Mouse (Mus musculus): ENCODE measurements around the gene Zfp300.

DNA sequence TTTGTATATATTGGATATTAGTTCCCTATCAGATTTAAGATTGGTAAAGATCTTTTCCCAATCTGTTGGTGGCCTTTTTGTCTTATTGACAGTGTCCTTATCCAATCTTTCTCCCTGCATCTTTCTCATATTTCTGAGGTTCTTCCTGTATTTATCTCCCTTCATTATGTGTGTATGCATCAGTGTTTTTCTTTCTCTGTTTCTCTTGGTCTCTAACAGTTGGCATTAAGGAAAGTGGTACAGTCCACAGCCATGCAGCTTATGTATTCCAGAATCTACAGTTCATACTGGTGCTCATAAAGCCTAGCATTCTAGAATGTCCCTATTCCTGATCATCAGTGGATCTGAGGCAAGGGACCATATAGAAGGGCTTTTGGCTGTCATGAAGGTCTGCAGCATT lies 21.2 kb downstream of the Zfp300 start, which contains the start of gene Spaca5:
- TF ChIP-seq CTCF (IDR thresholded peaks at IDR 0.05; ENCODE audit: control insufficient read depth, insufficient read depth, insufficient read length): no peak
- no peak for TF ChIP-seq MAX (IDR thresholded peaks at IDR 0.05)
- no peak for TF ChIP-seq USF1 (IDR thresholded peaks at IDR 0.05; ENCODE audit: low read depth)

All from C2C12 (cell line).